Mouse (Mus musculus): ENCODE results near the gene Lmo2. TPM values are rescaled to one million over a fixed set of nuclear protein-coding genes. Genes with fewer than 3 reads are reported as not detected.

The Lmo2 gene
- polyA plus RNA-seq, 1 experiment, result 585 TPM

DNA sequence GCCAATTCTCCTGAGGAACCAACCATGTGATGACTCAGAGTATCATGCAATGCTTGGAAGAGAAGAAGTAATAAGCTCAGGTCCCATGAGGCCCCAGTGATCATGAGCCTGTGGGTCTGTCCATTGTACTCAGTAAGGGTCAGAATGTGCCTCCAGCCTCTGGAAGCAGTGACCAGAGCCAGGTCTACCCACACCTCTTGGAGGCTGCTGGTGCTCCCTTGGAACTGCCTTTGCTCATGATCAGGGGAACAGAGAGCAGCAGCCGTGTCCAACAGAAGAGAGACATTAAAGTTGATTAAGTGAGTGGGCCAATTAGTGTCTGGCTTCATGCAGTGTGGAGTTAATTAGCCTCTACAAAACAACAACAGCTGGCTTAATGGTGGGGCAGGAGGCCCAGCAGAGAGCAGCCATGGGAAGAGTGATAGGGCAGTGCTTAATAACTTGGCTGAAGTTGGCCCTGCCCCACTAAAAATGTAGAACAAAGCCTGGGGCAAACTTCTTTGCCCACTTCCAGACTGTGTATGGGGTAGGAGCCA is 30.1 kb upstream of the Lmo2 start:
- no peaks in the 10 kb centered on the region for H3K36me3 ChIP-seq (replicated peaks; ENCODE audit: low read length)
- peaks cover 65% of the 10 kb centered on the region for H3K4me1 ChIP-seq

GRCm38 (mm10) chr2:103930306-103931019 is 27.3 kb upstream of the Lmo2 start:
- H3K9me3 ChIP-seq, result no peaks in the 10 kb centered on the region
- no peak for TF ChIP-seq GATA1 (IDR thresholded peaks at IDR 0.05; ENCODE audit: borderline replicate concordance, low read length)
- no peak for TF ChIP-seq FLI1 (IDR thresholded peaks at IDR 0.05; ENCODE audit: low read length)
- H3K27me3 ChIP-seq (replicated peaks), result no peaks in the 10 kb centered on the region
- peaks cover 89% of the 10 kb centered on the region for H3K4me1 ChIP-seq
- H3K4me3 ChIP-seq (replicated peaks), result no peak overlapping the region
- H3K36me3 ChIP-seq (replicated peaks; ENCODE audit: low read length), result no peaks in the 10 kb centered on the region

More for the DNA sequence above, 30.1 kb upstream of the Lmo2 start:
- no peaks in the 10 kb centered on the region for H3K27me3 ChIP-seq (replicated peaks)
- H3K4me3 ChIP-seq (replicated peaks), result peak overlapping the region; percentile 7
- TF ChIP-seq GATA1 (IDR thresholded peaks at IDR 0.05; ENCODE audit: borderline replicate concordance, low read length), result no peak
- no peak for TF ChIP-seq FLI1 (IDR thresholded peaks at IDR 0.05; ENCODE audit: low read length)
- H3K9me3 ChIP-seq, result no peaks in the 10 kb centered on the region

DNA sequence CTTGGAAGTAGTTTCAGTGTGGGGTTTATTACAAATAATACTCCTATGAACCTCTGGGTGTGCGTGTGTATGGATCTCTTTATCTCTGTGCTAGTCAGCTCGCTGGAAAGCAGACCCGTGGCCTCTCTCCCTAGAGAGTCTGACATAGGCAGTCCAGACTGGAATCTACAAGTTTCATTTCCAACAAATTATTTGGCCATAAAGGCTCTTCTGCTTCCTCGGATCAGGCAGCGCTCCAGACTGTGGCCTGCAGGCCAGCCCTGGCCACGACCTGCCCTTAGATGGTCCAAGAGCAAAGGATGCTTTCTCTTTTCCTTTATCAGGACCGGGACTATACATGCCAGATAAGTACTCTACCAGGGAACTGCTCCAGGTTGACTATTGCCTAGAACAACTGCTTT is 26.3 kb upstream of the Lmo2 start:
- no peaks in the 10 kb centered on the region for H3K9me3 ChIP-seq
- peaks cover 89% of the 10 kb centered on the region for H3K4me1 ChIP-seq
- H3K4me3 ChIP-seq (replicated peaks), result peak overlapping the region; percentile 51
- H3K36me3 ChIP-seq (replicated peaks; ENCODE audit: low read length), result no peaks in the 10 kb centered on the region
- no peaks in the 10 kb centered on the region for H3K27me3 ChIP-seq (replicated peaks)
- no peak for TF ChIP-seq GATA1 (IDR thresholded peaks at IDR 0.05; ENCODE audit: borderline replicate concordance, low read length)
- no peak for TF ChIP-seq FLI1 (IDR thresholded peaks at IDR 0.05; ENCODE audit: low read length)

GRCm38 (mm10) chr2:103932025-103932424 is 25.8 kb upstream of the Lmo2 start:
- H3K4me3 ChIP-seq (replicated peaks), result peak overlapping the region; percentile 69
- H3K36me3 ChIP-seq (replicated peaks; ENCODE audit: low read length), result no peaks in the 10 kb centered on the region
- peaks cover 89% of the 10 kb centered on the region for H3K4me1 ChIP-seq
- no peaks in the 10 kb centered on the region for H3K27me3 ChIP-seq (replicated peaks)
- TF ChIP-seq FLI1 (IDR thresholded peaks at IDR 0.05; ENCODE audit: low read length), result no peak
- no peak for TF ChIP-seq GATA1 (IDR thresholded peaks at IDR 0.05; ENCODE audit: borderline replicate concordance, low read length)
- H3K9me3 ChIP-seq, result no peaks in the 10 kb centered on the region

- H3K27me3 ChIP-seq (replicated peaks), result no peaks in the 10 kb centered on the region
- peaks cover 89% of the 10 kb centered on the region for H3K4me1 ChIP-seq
- peak overlapping the region; percentile 76 for H3K4me3 ChIP-seq (replicated peaks)
- H3K9me3 ChIP-seq, result no peaks in the 10 kb centered on the region
- no peaks in the 10 kb centered on the region for H3K36me3 ChIP-seq (replicated peaks; ENCODE audit: low read length)
- TF ChIP-seq FLI1 (IDR thresholded peaks at IDR 0.05; ENCODE audit: low read length) (no peak), GATA1 (IDR thresholded peaks at IDR 0.05; ENCODE audit: borderline replicate concordance, low read length) (no peak)
These were observed 25.3 kb upstream of the Lmo2 start for GRCm38 (mm10) chr2:103932480-103932879.

DNA sequence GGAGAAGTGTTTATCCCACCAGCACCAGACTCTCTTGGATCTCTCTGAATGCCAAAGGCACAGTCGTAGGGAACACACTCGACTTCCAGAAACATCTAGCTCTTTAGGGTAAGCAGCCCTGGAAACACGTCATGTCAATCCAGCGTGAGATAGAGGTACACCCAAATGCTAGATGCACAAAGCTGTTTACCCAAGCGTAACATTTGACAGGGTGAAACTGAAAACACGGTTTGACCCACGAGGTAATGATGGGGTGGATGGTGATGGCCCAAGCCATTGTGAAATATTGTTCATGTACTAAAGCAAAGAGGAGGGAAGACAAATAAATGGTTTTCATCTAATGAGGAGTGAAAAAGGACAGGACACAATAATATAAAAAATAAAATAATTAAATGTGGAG is 23.5 kb upstream of the Lmo2 start:
- H3K9me3 ChIP-seq, result no peaks in the 10 kb centered on the region
- H3K4me3 ChIP-seq (replicated peaks), result no peak overlapping the region
- no peak for TF ChIP-seq FLI1 (IDR thresholded peaks at IDR 0.05; ENCODE audit: low read length)
- no peak for TF ChIP-seq GATA1 (IDR thresholded peaks at IDR 0.05; ENCODE audit: borderline replicate concordance, low read length)
- peaks cover 94% of the 10 kb centered on the region for H3K4me1 ChIP-seq
- H3K27me3 ChIP-seq (replicated peaks), result no peaks in the 10 kb centered on the region
- no peaks in the 10 kb centered on the region for H3K36me3 ChIP-seq (replicated peaks; ENCODE audit: low read length)

- no peaks in the 10 kb centered on the region for H3K36me3 ChIP-seq (replicated peaks; ENCODE audit: low read length)
- peaks cover 98% of the 10 kb centered on the region for H3K4me1 ChIP-seq
- H3K4me3 ChIP-seq (replicated peaks), result no peak overlapping the region
- H3K9me3 ChIP-seq, result no peaks in the 10 kb centered on the region
- TF ChIP-seq GATA1 (IDR thresholded peaks at IDR 0.05; ENCODE audit: borderline replicate concordance, low read length) (no peak), FLI1 (IDR thresholded peaks at IDR 0.05; ENCODE audit: low read length) (no peak)
- H3K27me3 ChIP-seq (replicated peaks), result no peaks in the 10 kb centered on the region
These were observed 23.1 kb upstream of the Lmo2 start for GRCm38 (mm10) chr2:103934670-103935069.

DNA sequence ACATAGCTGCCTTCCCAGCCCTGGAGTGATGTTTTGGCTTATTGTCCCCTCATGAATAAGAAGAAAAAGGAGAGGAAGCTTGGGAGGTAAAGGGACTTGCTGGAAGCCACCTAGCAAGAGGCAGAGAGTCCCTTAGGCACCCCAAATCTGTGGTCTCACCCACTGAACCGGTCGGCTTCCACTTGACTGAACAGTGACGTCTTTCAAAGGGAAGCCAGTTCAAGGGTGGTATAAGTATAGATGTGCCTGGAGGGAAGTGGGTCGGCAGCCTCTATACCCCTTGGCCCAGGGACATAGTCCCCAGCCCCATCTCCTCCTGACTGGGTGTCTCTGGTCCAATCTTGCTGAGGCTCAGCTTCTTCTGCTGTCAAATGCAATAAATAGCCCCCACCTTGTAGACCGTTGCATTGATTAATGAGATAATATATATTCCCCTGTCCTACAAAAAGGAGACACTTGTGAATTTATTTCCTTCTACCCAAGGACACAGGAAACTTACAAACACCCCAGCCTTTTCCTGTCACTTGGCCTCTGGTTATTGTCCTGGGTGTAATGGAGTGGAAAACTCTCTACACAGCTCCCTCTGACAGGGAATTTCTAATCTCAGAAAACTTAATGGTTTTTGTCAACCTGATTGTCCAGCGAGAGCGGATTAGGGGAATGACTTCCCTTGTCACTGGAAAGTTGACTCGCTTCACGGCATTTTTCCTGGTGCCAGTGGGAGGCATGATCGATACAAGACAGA is 21.9 kb upstream of the Lmo2 start:
- TF ChIP-seq GATA1 (IDR thresholded peaks at IDR 0.05; ENCODE audit: borderline replicate concordance, low read length) (no peak), FLI1 (IDR thresholded peaks at IDR 0.05; ENCODE audit: low read length) (no peak)
- no peaks in the 10 kb centered on the region for H3K9me3 ChIP-seq
- no peaks in the 10 kb centered on the region for H3K36me3 ChIP-seq (replicated peaks; ENCODE audit: low read length)
- no peak overlapping the region for H3K4me3 ChIP-seq (replicated peaks)
- H3K27me3 ChIP-seq (replicated peaks), result no peaks in the 10 kb centered on the region
- peaks cover 100% of the 10 kb centered on the region for H3K4me1 ChIP-seq

- Histone ChIP-seq H3K36me3 (replicated peaks; ENCODE audit: low read length) (no peaks in the 10 kb centered on the region), H3K4me1 (peaks cover 100% of the 10 kb centered on the region), H3K4me3 (replicated peaks) (no peak overlapping the region), H3K9me3 (no peaks in the 10 kb centered on the region), H3K27me3 (replicated peaks) (no peaks in the 10 kb centered on the region)
- TF ChIP-seq FLI1 (IDR thresholded peaks at IDR 0.05; ENCODE audit: low read length) (no peak), GATA1 (IDR thresholded peaks at IDR 0.05; ENCODE audit: borderline replicate concordance, low read length) (no peak)
These were observed 21.1 kb upstream of the Lmo2 start for GRCm38 (mm10) chr2:103936666-103937065.

- Histone ChIP-seq H3K9me3 (no peaks in the 10 kb centered on the region), H3K27me3 (replicated peaks) (no peaks in the 10 kb centered on the region), H3K4me1 (peaks cover 94% of the 10 kb centered on the region), H3K36me3 (replicated peaks; ENCODE audit: low read length) (no peaks in the 10 kb centered on the region), H3K4me3 (replicated peaks) (no peak overlapping the region)
- TF ChIP-seq GATA1 (IDR thresholded peaks at IDR 0.05; ENCODE audit: borderline replicate concordance, low read length) (no peak), FLI1 (IDR thresholded peaks at IDR 0.05; ENCODE audit: low read length) (no peak)
These were observed 20.1 kb upstream of the Lmo2 start for GRCm38 (mm10) chr2:103937670-103938069.
